Mouse (Mus musculus) thymus, postnatal 0 days (tissue): Measurements from ENCODE around the gene March6. TPM values are rescaled to one million over a fixed set of nuclear protein-coding genes. Genes with fewer than 3 reads are reported as not detected.

Source experiments
- DNase-seq: peaks from one replicate; pipeline ENCODE4 v3.0.0-alpha.2; 2015; ENCODE audit warnings: low spot score
- polyA plus RNA-seq: library from polyadenylated mRNA; unstranded; fragments of >200 nt; fragmentation: Nextera tagmentation; extraction: Ambion mirVana; gene quantifications from 2 replicates; pipeline ENCODE4 v1.2.1, GENCODE M21; 2015

The March6 gene
- polyA plus RNA-seq, 1 experiment from 2014 or later = 20.7 TPM

DNA sequence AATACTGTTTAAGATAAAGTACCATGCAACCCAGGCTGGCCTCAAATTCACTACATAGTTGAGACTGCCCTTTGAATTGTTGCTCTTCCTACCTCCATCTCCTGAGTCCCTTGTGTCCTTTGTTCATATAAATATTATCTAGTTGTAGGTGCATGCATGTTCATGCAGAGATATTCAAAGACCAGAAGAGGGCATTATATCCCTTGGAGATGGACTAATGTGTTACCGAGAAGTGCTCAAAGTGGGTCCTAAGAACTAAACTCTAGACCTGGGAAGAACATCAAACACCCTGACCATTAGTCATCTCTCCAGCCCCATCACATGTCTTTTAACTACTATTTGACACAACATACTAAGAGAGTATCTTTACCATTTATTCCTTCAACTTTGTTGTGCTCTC lies 13.7 kb downstream of the March6 start:
- DNase-seq = no peak

DNA sequence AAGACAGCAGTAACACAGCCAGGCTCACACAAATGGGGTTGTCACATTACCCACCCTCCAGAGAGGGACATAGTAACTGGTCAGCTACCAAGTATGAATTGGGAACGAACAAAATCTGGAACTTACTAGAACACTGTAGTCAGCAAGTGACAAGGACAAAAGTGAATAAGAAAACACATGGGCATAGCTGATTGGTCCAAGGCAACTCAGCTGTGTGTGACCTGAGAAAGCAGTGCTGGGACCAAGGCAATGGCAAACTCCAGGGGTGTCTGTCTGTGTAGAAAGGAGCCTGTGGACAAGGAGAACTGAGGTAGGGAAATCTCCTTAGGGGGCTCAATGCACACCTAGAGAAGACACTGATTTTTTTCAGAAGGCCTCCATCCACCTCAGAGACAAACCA lies 19.1 kb downstream of the March6 start:
- no peak for DNase-seq

DNA sequence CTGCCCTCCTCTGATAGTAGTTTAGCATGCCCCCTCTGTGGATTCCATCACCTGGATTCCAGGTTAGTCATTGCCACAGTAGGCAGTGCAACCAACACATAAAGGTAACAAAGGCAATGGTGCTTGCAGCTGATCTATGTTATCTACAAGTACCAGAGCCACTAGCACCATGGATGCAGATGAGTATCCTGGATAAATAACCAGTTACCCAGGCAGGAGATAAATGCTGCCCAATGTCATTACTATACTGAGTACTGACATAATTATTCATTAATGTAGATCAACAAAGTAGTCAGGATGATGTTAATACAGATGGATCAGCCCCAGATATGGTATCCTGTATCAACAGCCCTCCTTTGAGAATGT lies 19.5 kb downstream of the March6 start:
- DNase-seq = no peak

DNA sequence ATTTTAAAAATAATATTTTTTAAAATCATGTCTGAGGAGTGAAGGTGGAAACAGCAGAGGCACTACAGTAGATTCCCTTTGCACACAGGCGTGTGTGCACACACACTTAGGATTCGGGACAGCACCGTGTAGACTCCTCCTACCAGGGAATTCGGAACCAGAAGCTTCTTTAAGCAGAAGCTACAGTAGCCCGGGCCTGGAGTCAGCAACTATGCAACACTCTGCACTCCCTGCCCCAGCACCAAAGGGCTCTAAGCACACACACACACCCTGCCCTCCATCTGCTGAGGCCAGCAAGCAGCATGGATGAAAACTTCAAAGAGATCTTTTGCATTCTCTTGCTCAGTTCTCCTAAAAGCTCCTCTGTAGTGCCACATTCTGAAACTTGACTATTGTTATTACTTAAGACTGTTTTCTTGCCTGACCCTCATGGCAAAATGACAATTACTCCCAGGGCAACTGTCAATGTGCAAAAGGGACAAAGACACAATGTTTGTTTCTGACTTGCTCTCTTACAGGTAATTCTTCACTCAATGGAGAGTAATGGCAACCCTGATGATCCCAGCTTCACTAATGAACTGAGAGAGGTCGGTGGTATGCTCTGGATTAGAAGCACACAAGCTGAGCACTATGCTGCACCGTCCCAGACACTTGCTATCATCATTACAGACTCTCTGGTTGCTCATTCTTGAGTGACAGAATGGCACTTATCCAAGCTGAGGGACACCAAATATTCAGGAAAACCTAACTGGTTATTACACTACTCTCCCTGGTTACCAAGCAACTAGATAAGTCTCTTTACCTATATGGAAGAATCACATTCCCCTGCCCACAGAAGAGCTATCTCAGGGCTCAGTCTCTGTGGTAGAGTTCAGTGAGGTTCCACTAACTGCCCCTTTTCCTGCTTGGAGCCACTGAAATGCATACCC lies 20.1 kb downstream of the March6 start:
- DNase-seq = no peak

DNA sequence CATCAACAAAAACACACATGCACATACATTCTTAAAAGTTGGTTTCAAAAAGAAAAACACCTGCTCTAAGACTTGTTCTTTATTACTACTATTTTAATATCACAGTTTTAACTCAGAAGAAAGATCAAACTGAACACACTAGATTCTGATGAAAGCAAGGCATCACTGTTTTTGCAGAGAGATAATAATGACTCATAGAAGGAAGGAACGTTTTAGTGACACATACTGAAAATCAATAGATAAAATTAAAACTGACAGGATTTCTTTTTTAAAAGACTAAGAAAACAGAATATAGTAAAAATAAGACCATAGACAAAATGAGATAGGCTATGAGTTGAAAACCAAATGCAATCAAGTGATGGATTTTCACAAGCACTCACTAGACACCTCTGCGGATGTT lies 25.8 kb downstream of the March6 start:
- DNase-seq = no peak

DNA sequence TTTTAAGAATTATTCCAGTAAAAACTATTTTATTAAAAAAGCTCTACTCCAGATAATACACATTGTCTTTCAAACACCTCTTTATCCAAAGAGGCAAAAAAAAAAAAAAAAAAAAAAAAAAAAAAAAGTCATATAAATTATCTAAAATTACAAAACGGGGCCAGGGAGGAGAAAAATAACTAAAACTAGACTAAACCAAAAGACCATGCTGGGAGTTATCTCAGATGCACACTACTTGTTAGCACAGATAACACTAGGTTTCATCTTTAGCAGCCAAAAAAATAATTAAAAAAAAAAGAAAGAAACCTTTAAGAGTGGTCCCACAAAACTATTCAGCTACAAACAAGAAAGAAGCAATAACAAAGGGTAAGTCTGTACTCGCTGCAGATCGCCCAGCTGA lies 27.4 kb downstream of the March6 start:
- no peak for DNase-seq

DNA sequence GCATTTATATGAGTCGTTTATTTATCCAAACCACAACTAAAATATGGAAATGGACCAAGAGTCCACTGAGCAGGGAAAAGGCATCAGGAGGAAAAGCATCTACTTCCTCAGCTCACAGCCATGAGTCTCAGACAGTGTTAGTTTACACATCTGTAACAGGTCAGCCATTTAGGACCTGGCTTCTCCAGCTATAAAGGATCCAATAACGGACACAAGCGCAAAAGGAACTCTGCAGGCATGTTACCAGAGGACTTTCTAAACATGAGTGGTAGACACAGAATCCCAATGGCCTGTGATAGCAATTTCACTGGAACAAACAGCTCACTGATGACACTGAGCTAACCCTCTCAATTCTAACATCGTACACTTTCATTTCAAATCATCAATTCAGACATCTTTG lies 27.9 kb downstream of the March6 start:
- no peak for DNase-seq

DNA sequence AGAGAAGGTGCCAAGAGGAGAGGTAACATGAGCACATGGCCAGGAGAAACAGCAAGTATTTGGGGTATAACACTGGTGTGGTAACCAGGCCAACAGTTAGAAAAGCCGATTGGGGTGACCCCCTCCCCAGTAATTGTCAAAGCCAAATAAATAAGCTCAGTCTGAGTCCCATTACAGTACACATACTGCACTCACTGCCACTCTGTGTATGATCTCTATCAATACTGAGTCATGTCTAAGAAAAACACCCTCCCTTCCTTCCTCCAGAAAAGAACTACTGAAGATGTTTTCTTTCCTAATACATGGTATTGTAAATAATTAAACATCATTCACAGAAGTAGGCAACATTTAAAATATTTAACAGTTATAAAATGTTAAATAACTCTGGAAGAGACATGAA lies 28.5 kb downstream of the March6 start:
- no peak for DNase-seq

DNA sequence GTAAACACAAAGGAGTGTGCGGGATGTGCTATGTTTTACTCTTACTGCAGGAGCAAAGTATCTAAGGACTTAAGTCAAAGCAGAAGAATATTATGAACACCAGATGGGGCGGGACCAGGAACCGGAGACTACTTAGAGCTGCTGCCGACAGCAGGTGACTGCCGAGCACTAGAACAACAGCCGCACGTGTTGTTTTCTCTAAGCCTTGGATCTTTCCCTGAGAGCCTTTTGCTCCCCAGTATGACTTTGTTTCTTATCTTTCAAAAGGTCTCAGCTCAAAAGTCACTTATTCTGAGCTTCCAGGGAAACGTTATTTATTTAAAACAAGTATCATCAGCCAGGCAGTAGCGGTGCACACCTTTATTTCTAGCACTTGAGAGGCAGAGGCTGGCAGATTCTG lies 36.0 kb downstream of the March6 start:
- DNase-seq = no peak

DNA sequence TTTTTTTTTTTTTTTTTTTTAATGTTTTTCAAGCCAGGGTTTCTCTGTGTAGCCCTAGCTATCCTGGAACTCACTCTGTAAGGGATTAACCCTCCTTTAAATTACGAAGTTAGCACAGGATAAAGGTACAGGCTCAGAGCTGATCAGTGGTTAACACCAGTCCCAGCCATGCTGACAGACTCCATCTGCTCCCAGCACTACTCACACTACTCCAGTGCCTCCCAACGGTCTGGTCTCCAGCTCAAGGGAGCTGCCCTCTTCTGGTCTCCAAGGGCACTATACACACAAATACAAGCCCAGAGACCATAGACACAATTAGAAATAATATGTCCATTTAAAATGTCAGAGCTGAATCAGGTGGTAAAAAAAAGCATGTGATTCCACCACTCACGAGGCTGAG lies 36.5 kb downstream of the March6 start:
- DNase-seq = no peak

DNA sequence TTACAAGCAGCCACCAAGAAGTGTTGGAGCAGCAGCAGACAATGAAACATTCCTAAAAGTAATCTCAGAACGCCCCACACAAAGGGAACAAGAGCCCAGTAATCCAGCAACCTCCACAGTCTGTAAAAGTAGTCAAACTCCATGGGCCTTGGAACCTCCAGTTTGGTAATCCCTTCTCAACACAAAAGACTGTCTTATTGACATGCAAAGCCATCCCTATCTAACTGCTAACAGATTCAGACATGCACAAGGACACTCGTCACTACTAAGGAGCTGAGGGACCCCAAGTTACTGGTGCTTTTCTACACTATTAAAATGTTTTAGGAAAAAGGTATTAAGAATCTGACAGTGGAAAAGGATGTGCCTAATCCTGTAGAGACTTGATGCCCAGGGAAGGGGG lies 43.4 kb downstream of the March6 start:
- no peak for DNase-seq

DNA sequence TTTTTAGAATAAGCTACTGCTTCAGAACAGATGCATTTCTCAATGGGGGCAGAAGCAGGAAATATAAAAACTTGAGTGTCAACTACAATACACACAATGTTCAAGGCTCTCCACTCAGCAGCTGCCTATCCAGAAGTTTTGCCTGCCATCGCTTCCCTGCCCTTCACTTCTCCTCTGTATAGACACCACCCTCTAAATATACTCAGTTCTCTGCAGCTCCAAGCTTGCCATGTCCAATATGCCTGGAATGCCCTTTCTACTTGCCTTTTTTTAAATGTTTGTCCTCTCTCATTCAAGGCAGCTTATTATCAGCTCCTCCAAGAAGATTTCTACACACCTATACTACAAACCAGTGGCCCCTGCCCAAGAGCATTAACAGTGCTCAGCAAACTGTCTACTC lies 54.2 kb downstream of the March6 start:
- no peak for DNase-seq

DNA sequence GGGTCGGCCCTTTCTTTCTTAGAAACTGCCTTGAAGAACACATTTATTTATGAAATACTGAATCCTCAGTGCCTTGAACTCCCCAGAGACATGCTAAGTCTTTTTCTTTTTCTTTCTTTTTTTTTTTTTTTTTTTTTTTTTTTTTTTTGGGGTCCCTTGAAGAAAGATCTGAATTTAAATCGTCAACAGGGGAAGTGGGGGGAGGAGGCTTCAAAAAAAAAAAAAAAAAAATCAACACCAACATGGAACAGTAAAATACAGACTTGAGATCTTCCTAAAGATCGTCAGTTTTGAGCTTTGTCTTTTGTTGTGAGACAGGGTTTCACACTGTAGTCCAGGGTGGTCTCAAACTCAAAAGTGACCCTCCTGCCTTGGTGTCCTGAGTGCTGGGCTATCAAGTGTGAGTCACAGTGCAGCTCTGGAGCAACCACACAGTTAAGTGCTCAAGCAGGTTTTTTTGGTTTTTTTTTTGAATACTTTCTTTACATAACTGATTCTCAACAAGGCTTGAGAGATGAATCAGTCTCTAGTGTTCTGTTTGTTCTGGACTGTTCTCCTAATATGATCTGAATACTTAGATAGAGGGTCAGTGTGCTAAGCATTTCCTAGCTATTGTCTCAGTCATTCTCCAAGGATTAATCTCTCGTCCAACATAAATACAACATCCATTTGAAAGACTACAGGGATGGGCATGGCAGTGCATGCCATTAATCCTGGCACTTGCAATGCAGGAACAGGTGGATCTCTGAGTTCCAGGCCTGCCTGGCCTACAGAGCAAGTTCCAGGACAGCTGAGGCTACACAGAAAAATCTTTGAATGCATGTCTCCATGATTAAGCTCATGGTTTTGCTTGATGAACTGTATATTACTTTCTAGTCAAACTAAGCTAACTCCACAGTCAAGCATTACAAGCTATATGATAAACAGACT lies 57.9 kb downstream of the March6 start:
- no peak for DNase-seq

DNA sequence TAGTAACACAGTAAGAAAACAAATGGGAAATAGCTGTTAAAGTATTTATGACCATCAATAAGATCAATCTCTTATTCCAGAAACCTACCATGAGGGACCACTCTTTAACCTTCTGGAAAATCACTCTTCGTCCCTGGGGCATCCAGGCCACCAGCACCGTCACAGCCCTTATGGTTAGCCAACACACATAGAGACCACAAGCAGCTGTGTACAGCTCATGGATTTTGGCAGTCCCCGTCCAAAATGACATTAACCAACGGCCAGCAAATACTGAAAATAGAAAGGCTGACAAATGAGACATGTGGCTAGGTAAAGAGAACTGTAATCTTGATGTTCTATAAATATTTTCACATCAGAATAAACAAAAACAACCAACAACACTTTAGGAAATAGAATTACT lies 59.3 kb downstream of the March6 start:
- DNase-seq = no peak

DNA sequence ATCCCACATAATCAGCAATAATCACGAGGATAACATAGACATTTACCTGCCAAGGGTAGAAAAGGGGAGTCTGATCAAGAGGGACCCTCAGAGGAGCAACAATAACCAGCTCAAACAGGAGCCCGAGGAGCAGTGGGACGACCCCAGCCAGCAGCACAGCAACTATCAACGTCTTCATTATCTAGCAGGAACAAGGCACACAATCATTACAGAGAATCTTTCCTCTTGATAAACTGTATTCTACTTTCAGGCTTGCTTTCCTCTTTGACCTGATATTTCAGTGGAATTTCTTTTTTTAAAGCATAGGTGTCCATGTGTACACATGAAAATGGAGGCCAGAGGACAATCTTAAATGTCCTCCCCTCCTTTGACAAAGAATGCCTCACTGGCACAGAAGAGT lies 61.4 kb downstream of the March6 start:
- no peak for DNase-seq

DNA sequence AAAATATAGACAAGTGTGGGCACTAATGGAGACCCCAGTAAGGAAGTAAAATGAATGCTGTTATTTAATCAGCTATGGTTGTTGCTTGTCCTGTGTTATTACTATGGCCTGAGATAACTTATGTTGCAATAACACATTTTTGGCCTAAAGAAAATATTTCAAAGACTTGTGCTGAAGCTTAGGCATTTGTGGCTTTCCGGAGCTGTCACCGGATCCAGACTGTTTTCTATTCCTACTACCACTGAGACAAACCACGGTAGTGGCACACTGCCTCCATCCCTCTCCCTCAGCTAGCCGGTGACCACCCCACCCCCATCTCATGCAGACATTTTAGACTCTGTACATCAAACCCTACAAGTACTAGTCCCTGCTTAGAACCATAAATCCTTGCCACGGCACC lies 62.0 kb downstream of the March6 start:
- DNase-seq = no peak

DNA sequence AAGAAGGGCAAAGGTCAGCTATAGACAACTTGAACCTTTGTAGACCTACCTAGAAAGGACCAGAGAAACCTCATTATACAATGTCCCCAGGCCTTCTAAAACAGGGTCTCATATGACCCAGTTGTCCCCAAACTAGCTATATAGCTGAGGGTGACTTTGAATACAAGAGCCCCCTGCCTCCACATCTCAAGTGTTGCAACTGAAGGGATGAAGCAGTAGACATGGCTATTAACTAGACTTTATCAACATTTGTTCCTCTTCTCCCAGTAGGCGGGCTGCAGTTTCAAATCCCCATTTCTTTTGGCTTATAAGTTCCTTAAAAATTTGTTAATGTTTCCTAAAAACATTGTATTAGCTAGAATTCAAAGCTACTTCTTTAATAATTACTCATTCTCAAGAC lies 64.1 kb downstream of the March6 start:
- DNase-seq = no peak

DNA sequence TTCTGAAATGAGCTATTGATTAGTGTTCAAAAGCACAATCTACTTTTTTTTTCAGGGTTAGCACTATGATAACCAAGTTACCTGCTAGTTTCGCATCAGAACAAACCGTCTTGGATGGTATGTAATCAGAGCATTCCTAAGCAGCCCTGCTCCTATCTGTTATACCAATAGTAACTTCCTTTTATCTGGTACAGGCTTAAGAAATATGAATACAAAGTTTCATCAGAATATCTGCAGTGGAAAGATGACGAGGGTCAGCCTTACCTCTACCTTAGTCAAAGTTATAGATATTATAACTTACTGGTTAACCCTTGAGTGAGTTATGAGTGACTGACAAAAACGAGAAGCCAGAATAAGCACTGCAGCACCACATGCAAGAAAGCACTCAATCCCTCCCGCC lies 64.6 kb downstream of the March6 start:
- no peak for DNase-seq

DNA sequence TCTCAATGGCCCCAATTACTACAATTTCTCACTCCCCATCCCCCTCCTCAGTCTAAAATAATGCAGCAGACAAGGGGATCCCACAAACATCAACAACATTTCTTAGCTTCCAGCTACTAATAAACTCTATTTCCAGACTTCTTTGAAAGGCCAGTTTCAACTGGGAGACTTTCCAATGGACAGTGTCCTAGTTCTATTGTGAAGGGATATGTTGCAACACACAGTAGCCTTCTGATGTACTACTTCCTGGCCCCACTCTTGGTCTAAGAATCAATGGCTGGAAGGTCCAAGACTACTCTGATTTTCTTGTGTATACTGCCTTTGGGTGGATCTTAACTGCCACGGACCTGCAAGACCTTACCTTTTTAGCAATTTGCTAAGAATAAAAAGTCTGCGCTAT lies 65.0 kb downstream of the March6 start:
- DNase-seq = no peak

DNA sequence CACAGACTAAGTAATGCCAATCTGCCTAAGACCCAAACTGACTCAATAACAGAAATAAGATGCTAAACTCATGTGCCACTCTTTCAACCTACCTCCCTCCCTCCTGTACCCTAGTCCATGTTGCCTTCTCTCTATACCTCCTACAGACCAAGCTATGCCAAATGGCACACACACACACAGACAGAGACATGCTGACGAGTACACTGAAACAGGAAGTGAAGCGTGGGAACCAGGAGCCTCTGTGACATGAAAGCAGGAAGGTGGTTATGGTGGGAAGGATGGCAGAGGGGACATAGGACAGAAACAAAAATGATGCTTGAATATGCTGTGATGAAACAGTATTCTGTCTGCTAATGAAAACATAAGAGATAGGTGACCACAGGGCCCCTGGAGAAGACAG lies 70.3 kb downstream of the March6 start:
- DNase-seq = peak; percentile 29

DNA sequence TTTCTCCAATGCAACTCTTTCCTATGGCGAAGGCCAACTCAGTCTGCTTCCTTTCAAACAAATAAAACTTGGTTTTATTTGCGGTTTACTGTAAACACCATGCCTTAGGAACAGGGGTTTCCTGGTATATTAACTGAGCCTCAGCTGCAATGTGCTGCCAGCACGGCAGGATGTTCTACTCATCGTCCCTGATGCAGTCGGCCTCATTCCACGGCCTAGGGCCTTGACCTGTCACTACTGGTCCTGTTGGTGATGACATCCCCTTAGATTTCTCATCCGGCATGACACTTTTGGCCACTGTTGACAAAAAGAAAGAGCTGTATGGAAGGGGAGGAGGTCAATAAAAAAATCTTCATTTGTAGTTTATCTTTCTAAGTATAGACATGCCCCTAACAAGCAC lies 72.8 kb downstream of the March6 start:
- no peak for DNase-seq

DNA sequence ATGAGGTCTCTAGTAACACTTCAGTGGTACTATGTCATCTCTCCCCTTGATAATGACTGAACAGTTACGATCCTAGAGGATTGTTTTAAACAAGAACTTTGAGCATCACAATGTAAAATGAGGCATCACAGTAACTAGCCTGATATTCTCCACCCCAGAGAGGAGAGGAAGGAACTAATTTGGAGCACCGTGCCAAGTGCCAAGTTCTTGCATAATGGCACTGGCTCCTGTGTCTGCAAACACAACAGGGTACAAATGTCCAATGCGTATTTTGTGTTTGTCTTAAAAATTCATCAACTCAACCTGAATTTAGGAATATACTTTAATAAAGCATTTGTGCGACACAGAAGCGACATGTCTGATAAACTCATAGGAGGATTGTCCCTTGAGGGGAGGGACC lies 74.5 kb downstream of the March6 start:
- no peak for DNase-seq
